Mouse (Mus musculus) right cerebral cortex, postnatal 4 days (tissue): ENCODE measurements around the gene Zfp771.
"Not testable (repeated sequence)": the region's sequence is repeated elsewhere in the genome, so short reads cannot be mapped to it uniquely, and the experiment has no call there.

ENCODE experiments used
- DNase-seq: peaks from one replicate; pipeline ENCODE4 v3.0.0-alpha.2; 2022

Gene Zfp771

DNA sequence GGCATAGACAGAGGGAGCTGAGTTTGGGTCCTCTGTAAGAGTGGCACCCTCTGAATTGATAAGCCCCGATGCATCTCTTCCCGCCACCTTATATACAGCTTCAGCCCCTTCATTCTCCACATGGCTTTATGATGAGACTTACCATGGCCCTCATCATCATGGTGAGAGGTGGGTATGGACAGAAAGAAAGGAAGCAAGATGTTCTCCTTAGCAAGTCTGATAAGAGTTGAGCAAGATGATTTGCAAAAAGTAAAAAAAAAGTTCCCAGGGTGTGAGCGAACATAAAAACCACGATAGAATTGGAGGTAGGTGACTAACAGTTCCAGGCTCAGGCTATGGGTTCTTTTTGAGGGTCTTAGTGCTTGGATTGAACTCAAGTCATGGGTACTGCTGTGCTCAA, 25.4 kb upstream of the Zfp771 start:
- no peak for DNase-seq

DNA sequence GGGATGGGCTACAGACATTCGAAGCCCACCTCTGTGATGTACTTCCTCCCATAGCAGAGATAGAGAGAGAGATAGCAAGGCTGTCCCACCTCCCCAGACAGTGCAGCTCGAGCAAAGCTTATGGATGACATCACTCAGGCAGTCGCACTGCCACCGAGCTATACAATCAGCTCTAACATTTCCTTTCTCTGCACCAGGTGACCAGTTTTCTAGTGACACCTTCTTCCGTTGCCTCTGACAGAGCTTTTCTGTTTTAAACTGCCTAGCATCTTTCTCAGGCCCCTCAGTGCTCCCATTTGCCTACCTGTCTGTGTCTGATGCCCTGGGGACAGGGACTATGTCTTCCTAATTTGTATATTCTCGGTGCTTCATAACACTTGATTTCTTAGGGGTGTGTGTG, 23.6 kb upstream of the Zfp771 start:
- no peak for DNase-seq

DNA sequence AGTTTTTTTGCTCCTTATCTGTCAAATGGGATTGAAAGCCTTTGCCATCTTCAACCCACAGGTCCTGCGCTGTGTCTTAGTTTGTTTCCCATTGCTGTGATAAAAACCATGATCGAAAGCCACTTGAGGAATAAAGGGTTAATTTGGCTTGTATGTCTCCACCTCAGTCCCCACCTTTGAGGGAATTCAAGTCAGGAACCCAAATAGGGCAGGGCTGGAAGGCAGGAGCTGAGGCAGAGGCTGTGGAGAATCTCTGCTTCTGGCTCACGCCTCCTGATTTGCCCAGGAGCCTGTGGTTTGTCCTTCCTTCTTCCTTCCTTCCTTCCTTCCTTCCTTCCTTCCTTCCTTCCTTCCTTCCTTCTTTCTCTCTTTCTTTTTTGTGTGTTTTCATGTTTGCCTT, 21.0 kb upstream of the Zfp771 start:
- no peak for DNase-seq

DNA sequence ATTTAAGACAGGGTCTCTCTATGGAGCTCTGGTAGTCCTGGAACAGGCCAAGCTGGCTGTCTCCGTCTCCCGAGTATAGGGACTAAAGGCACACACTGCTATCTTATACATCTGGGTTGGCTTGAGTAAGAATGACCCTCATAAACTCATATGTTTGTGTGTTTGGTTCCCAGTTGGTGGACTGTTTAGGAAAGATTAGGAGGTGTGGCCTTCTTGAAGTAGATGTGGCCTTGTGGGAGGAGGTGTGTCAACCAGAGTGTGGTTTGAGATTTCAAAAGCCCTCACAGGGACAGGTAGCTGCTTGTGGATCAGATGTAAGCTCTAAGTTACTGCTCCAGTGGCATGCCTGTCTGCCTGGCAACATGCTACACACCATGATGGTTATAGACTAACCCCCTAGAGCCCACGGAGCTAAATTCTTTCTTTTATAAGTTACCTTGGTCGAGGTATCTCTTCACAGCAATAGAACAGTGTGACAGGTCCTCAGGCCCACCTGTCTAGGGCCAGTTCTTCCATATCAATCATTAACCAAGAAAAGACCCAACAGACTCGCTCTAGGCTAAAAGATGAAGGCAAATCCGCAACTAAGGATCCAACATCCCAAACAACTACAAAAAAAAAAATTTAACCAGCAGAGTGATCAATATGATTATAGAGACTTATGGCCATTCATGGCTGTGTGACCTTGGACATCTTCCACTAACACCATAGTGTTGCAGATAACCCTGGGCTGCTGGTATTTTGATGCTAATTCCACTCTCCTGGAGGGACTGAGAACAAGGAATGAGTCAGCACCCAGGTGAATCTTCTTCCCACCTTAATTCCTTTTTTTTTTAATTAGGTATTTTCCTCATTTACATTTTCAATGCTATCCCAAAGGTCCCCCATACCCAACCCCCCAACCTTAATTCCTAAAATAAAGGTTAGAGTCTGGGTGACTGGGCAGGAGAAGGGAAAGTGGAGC, 20.3 kb upstream of the Zfp771 start:
- DNase-seq: no peak

DNA sequence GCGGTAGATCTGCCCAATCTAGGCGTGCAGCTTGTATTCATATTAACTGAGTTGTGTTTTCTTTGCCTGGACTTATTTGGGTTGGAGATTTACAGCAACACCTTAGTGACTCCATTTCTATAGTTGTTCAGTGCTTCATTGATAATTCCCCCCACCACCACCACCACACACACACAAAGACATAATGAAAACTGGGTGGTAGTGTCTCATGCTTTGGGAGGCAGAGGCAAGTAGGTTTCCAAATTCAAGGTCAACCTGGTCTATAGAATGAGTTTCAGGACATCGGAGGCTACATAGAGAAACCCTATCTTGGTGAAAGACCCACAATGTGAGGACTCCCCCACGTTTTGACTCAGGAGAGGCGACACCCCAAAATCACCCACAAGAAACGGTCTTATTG, 19.5 kb upstream of the Zfp771 start:
- no peak for DNase-seq

DNA sequence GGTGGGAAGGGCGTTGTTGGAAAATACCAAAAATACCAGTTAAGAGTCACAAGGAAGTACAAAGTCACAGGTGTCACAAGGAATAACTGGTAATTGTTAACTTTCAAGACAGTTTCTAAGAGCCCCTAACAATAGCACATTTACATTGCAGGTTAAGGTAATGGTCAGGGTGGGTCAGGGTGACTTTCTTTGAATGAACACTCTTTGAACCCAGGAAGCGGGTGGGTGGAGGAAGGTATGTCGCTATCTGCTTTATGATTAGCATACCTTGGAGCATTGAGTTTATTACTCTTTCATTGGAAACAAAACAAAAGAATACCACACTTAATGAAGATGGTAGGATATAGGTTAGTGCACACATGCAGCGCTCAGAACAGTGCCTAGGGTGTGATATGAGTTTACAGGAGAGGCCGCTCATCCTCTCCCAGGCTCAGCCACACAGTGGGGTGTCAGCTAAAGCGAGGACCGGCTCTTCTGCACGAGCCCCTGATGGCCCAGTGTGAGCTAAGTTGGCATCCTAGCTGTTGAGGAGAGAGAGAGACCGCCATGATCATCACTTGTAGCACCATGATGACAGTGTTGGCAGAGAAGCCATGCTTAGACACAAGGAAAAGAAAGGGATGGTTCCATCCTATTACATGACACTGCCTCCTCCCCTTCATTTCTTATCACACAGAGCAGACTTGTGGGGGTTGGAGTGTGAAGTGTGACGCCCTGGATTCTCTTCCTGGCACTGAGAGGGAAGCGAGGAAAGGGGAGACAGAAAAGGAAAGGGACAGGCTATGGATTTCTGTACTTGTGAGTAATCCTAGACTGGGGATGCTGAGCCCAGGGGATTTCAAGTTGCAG, 18.7 kb upstream of the Zfp771 start:
- DNase-seq: no peak

DNA sequence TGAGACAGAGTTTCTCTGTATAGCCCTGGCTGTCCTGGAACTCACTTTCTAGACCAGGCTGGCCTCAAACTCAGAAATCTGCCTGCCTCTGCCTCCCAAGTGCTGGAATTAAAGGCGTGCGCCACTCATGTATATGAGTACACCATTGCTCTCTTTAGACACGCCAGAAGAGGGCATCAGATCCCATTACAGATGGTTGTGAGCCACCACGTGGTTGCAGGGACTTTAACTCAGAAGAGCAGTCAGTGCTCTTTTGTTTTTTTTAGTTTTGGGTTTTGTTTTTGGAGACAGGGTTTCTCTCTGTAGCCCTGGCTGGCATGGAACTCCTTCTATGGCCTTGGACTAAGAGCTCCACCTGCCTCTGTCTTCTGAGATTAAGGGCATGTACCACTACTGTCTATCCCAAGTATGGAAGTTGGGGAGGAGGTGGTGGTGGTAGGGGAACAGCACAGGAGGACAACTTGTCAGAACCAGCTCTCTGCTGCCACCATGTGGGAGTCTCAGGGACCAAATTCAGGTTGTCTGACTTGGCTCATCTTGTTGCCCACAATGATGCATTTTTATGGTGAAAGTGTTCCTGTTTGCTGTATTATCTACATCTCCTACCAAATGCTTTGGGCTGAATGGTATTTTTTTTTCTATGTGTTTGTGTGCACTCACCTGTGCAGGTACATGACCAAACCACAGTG, 15.3 kb upstream of the Zfp771 start:
- peak; percentile 87 for DNase-seq

DNA sequence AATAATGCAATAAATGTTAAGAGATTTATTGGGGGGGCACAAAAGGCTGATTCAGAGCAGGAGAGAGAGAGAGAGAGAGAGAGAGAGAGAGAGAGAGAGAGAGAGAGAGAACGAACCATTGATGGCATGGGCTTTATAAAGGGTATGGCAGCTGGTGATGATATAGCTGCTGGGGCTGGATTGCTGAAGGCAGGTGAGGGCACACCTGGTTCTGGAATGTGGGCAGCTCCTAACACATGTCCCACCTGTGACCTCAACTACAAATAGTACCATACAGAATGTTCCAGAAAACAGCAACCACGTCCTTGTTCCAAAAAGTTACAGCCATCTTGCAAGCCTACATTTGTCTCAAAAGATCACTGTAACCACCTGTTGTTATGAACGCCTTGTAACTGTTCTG, 12.7 kb upstream of the Zfp771 start:
- DNase-seq: no peak

DNA sequence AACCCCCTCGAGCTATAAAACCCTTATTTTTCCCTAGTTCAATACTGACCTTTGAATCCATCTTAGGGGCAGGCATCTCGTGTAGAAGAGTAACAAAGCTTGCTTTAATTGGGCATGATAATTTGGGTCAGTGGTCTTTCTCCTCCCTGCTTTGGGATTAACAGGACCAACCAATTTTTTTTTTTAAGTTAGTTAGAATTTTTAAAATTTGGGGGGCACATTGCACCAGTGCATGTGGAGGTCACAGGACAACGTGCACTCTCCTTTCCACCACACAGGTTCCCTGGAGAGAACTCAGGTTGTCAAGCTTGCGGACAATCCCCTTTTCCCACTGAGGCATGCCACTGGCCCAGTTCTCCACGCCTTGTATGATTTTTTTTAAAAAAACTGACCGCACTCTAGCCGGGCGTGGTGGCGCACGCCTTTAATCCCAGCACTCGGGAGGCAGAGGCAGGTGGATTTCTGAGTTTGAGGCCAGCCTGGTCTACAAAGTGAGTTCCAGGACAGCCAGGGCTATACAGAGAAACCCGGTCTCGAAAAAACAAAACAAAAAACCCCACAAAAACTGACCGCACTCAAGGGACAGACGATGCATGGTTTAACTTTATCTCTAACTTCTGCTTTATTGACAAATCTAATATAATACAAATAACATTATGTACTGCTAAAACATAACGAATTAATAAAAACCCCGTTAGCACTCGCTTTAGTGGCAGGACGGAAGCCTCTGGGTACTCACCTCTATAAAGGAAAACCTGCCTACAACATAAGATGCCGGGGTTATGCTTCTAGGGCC, 12.1 kb upstream of the Zfp771 start:
- no peak for DNase-seq

DNA sequence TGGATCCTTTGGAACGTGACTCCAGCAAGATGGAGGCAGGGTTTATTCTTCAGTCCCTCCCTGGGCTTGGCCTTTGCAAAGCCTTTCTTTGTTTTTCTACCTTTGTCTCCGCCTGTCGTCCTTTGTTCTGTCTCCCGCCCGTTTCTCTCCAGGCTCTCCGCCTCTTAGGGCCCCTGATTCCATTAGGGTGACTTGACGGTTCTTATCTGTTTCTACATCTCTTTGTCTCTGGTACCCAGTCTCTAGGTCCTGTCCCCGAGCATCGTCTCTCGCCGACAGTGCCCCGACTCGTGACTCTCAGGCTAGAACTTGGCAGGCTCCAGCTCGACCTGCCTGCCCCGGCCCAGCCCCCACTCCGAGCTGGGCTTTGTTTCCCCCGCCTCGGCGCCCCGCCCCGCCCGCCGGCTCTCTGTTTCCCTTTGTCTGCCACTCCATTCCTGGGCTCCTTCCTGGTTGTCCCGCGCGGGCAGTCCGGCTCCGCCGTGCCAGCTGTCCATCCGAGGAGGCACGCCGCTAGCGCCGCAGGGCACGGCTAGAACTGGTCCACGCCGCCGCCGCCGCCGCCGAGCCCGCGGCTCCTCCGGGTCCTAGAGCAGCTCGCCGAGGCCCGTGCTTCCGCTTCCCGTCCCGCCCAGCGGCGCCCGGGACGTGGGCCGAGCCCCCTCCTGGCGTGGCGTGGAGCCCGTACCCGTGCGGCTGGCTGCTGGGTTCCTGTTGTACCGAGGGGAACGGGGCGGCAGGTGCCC, 11.3 kb upstream of the Zfp771 start, which contains the start of the genes Zfp553 and Sept1:
Gene Zfp553 (plus strand): TSS at position 440 of the 746 bp plus-strand sequence.
Gene Sept1 (minus strand): TSS at position 509 of the 746 bp plus-strand sequence.
- DNase-seq: peak; percentile 81

DNA sequence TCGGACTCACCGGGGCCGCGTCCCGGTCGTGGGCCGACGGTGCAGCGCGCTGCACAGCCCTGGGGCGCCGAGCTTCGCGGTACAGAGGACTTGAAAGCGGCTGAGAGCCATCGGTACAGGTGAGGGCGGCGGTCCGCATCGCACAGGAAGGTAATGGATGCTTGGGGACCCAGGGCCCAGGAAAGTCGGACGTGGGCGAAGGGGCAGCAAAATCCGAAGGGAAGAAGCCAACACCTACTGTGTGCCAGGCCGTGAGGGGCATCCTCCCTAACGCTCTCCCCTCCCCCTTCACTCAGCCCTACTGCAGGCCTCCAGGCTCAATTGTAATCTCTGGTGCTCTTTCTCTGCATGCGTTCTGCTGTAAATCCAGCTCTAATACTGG, 10.7 kb upstream of the Zfp771 start:
- no peak for DNase-seq

DNA sequence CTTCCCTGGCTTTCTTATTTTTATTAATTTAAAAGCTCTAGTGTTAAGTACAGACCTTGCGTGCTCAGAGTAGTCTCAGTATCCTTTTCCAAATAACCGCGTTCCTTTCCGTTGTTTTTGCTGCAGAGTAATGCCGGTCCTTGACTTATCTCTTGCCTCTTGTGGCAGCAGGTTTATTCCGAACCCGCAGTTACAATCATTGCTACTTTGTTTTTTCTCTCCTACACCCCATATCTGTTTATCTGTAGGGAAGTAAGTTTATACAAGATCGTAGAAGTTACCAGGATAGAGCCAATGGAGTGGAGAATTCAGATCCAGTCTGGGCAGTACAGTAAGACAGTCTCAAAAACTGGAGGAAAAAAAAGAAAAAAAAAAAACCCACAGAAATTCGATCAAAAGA, 10.3 kb upstream of the Zfp771 start:
- no peak for DNase-seq

DNA sequence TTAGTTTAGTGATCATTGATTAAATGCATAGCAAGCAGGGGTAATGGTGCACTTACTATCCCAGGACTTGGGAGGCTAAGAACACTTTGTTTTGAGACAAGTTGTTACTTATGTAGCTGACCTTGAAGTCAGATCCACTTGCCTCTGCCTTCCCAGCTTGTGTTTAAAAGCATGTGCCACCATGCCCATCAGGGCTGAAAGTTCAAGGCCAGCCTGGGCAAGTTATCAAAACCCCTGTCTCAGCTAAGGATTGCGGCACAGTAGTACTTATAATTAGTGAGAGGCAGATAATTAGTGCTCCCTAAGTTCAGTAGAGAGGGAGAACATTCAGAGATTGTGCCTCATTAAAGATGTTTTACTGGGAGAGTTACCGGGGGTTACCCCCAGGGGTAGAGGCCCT, 9.3 kb upstream of the Zfp771 start:
- no peak for DNase-seq

DNA sequence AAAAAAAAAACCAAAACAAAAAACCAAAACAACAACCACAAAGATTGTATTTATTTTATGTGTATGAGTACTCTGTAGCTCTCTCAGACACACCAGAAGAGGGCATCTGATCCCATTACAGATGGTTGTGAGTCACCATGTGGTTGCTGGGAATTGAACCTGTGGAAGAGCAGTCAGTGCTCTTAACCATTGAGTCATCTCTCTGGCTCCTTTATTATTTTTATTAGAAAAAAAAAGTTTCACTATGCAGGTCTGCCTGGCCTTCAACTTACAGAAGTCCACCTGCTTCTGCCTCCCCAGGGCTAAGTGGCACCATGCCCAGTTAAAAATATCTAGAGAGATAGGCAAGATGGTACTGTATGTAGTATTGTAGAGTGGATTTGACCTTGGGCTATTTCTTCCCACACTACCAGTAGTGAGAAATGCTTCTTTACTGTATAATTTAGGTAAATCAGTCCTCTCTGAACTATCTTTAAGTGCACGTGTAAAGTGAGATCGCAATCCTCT, 660 bp upstream of the Zfp771 start:
- DNase-seq: no peak

DNA sequence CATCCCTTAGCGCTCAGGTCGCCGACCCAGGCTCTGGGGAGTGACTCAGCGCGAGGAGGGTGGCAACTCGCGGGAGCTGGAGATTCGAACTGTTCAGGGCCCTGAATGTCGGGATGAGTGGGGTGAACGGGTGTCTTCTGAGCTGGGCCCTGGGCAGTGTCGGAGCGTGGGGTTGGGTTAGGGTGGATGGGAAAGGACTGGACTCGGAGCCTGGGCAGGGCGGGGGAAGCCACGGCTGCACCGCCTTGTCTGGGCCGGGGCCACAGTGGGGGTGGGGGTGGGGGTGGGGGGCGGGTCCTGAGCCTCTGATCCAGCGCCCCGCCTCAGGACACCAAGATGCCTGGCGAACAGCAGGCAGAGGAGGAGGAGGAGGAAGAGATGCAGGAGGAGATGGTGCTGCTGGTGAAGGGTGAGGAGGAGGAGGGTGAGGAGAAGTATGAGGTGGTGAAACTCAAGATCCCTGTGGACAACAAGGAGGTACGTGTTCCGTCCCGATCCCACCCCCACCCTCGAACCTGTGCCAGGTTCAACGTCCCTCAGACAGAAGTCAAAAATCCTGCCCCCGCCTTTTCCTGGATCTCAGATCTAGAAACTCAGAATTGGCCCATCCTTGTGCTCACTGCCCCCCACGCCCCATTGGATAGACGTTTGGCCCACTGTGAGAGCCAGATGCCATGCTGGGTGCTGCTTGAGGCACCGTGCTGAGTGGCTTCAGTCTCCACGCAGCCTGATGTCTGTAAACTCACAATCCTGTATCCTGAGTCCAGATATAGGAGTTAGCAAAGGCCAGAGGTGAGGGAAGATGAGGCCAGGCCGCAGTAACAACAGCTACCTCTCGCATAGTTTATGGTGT, 810 bp downstream of the Zfp771 start:
- no peak for DNase-seq

DNA sequence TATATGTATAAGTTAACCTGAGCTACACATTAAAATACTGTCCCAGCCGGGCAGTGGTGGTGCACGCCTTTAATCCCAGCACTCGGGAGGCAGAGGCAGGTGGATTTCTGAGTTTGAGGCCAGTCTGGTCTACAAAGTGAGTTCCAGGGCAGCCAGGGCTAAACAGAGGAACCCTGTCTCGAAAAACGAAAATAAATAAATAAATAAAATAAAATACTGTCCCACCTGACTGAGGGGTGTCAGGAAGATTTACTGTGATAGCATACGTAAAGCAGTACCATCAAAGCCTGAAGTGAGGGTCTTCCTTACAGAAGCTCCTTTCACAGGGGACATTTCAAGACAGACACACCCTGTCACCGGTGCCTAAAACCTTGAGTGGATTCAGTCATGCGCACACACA, 6.4 kb downstream of the Zfp771 start:
- DNase-seq: not testable (repeated sequence)

DNA sequence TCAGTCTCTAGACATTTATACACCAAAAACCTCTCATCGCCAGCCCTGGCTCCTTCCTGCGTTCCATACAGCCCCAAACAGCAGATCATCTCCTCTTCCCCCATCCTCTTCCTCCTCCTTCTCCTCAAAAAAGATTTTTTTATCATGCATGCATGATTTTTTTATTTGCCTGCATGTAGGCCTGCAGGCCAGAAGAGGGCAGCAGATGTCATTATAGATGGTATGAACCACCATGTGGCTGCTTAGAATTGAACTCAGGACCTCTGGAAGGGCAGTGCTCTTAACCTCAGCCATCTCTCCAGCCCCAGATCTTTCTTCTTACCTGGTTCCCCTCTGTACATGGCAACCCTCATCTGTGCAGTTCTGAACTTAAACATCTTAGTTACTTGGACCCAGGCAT, 8.3 kb downstream of the Zfp771 start:
- DNase-seq: no peak

DNA sequence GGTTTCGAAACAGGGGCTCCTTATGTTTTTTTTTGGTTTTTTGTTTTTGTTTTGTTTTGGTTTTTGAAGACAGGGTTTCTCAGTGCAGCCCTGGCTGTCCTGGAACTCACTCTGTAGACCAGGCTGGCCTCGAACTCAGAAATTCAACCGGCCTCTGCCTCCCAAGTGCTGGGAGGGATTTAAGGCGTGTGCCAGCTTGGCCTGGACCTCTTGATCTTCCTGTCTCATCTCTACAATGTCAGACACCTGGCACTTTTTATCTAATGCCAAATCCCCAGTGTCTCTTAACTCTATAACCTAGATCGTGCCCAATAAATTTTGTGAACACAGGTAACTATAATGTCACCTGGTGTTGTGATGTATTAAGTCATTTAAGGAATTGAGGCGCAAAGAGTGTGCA, 9.3 kb downstream of the Zfp771 start:
- DNase-seq: no peak

DNA sequence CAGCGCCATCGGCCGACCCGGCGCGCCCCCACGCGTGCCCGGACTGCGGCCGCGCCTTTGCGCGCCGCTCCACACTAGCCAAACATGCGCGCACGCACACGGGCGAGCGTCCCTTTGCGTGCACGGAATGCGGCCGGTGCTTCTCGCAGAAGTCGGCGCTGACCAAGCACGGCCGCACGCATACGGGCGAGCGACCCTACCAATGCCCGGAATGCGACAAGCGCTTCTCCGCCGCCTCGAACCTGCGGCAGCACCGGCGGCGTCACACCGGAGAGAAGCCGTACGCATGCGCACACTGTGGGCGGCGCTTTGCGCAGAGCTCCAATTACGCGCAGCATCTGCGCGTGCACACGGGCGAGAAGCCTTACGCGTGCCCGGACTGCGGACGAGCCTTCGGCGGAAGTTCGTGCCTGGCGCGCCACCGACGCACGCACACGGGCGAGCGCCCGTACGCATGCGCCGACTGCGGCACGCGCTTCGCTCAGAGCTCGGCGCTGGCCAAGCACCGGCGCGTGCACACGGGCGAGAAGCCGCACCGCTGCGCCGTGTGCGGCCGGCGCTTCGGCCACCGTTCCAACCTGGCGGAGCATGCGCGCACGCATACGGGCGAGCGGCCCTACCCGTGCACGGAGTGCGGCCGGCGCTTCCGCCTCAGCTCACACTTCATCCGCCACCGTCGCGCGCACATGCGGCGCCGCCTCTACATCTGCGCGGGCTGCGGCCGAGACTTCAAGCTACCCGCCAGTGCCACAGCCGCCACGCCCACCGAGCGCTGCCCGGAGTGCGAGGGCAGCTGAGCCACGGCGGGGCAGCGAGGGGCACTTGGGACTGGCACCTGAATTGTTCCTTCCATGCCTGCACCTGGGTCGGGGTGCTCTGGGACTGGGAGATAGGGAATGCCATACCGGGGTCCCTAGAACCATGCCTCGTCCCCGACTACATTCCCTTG, 10.0 kb downstream of the Zfp771 start:
- peak; percentile 98 for DNase-seq
